Mouse (Mus musculus) CH12.LX (cell line): ENCODE measurements around the gene Gstm1.

Experiments used
- GABPA ChIP-seq: IDR thresholded peaks from 2 replicates; pipeline ENCODE4 v1.6.1; 2012; ENCODE audit warnings: low read depth, low read length, improper control_type of control experiment, inconsistent platforms; ENCODE audit not compliant: insufficient replicate concordance
- MAX ChIP-seq: IDR thresholded peaks from 2 replicates; pipeline ENCODE4 v1.6.1; 2011; ENCODE audit warnings: low read length, improper control_type of control experiment

DNA sequence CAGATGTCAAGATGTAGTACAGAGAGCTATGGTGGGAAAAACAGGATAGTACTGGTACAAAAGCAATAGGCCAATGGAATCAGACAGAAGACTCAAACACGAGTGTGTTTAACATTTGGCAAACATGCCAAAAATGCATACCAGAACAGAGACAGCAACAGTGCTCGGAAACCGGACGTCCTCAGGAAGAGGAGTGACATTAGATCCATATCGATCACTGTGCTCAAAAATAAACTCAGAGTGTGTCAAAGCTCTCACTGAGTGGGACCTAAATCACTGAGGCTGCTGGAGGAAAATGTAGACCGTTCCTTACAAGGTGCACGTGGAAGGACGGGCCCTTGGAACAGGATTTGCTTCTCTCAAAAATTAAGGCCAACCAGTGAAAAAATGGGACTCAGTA, 15.8 kb downstream of the Gstm1 start:
- TF ChIP-seq GABPA (no peak), MAX (no peak)
